Mouse (Mus musculus): ENCODE measurements around the gene Pde4c.
A peak's percentile ranks its signal among the peaks of the same experiment; 100 is the strongest.

The Pde4c gene

DNA sequence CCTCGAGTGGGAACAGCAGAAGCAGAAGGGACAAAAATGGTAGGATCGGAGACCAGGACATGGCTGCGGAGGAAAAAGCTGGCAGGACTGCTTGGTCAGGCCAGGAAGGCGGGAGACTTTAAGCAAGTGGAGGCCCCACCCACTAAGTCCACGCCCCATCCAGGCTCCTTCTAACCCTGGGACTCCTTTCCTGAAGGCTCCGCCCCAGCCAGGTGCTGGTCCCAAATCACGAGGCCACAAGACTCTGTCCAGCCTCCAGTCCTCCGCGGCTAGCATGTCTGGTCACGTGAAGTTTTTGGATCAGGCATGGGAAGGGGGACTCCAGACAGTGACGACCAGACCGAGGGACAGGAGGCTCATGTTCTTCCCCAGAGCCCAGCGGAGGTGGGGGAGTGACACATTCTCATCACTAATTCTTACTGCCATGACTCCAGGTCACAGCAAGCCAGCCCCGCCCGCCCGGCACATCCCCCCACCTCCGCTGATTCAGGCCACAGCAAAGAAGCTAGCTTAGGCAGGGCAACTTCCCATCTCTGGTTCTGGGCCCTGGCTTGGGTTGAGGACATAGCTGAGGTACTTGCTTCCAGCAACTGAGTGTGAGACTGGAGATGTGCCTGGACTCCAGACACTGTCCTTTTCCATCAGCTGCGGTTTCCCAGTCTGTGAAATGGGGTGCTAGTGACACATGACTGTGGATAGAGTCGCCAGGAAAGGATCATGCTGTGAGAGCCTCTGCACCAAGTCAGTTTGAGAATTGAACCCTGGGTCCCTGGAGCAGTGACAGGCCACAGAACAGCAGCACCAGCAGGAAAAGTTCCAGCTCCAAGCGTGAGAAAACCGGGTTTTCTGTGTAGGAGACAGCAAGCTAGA lies 43.3 kb downstream of the Pde4c start:
- DNase-seq (ENCODE audit: low read depth, low spot score) = peak; percentile 87

DNA sequence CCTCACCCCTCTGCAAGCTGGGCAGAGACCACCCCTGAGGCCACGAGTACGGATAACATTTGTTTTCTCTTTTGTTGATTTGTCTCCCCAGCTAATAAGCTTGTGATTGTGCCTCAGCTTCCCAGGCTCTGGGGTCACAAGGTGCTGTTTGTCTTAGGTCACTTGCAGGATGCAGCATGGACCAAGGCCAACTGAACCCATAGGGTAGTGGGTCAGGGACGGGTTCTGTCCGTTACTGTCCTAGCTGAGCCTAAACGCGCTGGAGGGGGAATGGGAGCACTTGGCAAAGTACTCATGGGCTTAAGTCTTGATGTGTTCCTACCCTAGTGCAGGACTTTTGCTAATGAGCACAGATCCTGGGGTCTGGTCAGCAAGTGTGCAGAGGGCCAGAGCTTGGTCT lies 44.0 kb downstream of the Pde4c start:
- DNase-seq (ENCODE audit: low read depth, low spot score) = no peak

- peak; percentile 95 for DNase-seq (ENCODE audit: low read depth, low spot score)
These were observed 44.8 kb downstream of the Pde4c start for GRCm38 (mm10) chr8:70768231-70768776.

DNA sequence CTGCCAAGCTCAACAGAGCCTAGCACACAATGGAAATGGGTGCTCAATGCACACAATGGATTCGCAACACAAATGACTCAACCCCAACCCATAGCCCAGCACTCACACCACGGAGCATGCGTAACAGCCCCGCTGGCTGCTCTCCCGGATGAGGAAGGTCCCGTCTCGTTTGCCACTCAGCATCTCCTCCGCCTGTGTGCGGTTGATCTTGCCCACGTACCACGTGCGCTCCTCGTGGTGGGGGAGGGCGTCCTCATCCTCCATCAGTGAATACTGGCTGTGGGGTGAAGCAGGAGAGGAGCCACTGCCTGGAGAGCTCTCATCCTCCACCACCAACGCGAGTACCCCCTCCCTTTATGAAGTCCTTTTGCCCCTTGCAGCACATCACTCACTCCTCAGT lies 45.4 kb downstream of the Pde4c start:
- peak; percentile 76 for DNase-seq (ENCODE audit: low read depth, low spot score)

- peak; percentile 97 for DNase-seq (ENCODE audit: low read depth, low spot score)
These were observed 45.8 kb downstream of the Pde4c start for GRCm38 (mm10) chr8:70769359-70769758.

GRCm38 (mm10) chr8:70769858-70770257 lies 46.3 kb downstream of the Pde4c start:
- no peak for DNase-seq (ENCODE audit: low read depth, low spot score)

DNA sequence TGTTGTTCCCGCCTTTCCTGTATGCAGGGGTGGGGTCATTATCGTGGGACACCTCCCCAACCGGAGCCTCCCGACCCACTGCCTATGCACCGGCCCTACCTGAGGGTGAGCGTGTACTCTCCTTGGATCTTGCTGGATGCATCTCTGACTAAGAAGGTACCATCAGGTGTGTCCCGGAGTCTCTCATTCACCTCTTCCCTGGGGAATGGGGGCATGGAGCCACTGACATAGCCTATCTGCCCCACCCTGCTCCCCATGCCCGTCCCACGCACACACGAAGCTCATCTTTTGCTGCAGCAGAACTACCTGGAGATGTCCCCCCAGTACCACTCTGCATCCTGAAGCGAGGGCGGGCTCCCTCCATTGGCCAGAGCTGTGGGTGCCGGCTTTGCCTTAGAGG lies 47.2 kb downstream of the Pde4c start:
- DNase-seq (ENCODE audit: low read depth, low spot score) = no peak

- peak; percentile 56 for DNase-seq (ENCODE audit: low read depth, low spot score)
These were observed 47.7 kb downstream of the Pde4c start for GRCm38 (mm10) chr8:70771217-70771616.

- no peak for DNase-seq (ENCODE audit: low read depth, low spot score)
These were observed 48.6 kb downstream of the Pde4c start for GRCm38 (mm10) chr8:70772075-70772474.

DNA sequence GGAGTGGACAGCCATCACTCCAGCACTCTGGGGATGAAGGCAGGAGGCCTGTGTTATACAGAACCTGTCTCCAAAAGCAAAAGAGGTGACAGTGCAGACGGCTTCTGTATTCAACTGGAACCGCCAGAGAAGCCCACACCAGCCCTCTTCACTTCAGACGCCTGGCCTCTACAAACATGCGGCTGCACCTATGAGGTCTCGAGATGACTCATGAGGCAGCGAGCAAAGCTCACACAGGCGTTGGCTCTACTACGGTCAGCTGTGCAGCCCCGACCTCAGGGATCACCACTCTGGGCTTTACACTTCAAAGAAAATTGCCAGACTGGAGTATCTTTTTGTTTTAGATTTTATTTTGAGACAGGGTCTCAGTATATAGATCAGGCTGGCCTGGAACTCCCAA lies 49.4 kb downstream of the Pde4c start:
- DNase-seq (ENCODE audit: low read depth, low spot score) = peak; percentile 88

GRCm38 (mm10) chr8:70773410-70773809 lies 49.9 kb downstream of the Pde4c start:
- no peak for DNase-seq (ENCODE audit: low read depth, low spot score)

GRCm38 (mm10) chr8:70773833-70774232 lies 50.3 kb downstream of the Pde4c start:
- DNase-seq (ENCODE audit: low read depth, low spot score) = peak; percentile 45

DNA sequence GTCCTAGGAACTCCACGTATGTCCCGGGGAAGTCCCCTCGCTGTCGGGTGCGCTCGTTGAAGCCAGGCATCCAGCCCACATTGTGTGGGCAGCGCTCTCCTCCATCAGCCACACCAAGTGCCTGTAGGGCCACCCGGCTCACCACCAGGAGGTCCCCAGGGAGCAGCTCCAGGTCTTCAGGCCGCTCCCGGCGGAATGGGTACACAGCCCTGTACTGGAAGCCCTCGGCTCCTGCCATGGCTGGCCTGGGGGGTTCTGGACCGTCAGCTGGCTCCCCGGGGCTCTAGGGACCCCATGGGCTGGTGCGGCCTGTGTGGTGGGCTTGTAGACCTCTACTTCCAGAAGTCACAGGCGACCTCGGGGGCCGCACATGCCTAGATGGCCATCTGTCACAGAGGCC lies 51.2 kb downstream of the Pde4c start:
- DNase-seq (ENCODE audit: low read depth, low spot score) = no peak

DNA sequence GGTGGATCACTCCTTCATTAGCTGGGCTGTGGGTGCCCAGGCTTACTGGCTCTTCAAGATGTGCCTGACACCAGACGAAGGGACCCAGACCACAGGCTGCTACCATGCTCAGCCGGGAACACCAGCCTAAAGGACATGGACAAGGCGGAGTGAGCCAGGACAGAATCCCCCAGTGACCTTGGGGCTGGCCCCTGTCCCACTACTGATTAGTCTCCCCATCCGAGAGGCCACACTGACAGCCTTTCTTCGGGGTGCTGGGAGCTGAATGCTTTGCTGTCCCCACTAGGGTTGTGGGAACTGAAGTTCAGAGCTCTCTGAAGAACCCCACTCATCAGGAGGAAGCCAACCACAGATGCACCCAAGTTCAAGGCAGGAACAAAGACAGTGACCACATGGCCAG lies 51.7 kb downstream of the Pde4c start:
- DNase-seq (ENCODE audit: low read depth, low spot score) = no peak

DNA sequence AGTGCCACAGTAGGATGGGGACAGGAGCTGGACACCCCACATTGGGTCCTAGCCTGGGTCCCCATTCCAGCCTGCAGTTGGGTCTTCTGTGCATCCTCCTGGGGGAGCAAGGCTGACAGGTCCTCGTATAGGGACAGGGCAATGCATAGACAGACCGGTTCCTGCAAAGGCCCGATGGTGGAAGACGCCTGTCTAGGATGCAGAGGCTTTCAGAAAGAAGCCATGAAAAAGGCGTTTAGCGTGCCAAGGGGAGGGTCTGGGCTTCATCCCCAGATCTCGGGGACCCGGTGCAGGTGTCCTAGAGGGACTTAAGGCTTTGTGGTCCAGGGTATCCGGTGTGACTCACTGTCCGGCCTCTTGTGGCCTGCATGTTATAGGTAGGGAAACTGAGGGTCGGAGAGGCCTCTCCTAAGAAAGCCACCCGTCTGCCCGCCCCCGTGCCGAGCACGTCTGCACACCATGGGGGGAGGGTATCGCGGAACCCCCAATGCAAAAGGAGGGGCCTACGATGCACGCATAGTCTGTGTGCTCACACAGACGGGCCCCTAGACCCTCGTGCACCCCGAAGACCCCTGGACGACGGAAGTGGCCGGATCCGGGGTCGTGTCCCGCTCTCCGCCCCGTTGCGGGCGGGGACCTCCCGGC lies 52.5 kb downstream of the Pde4c start:
- DNase-seq (ENCODE audit: low read depth, low spot score) = no peak

- peak; percentile 96 for DNase-seq (ENCODE audit: low read depth, low spot score)
These were observed 53.2 kb downstream of the Pde4c start, which contains the start of gene Pik3r2 for GRCm38 (mm10) chr8:70776496-70777444. Gene Pik3r2 (minus strand): TSS chr8:70776713.

- DNase-seq (ENCODE audit: low read depth, low spot score) = no peak
These were observed 56.6 kb downstream of the Pde4c start for GRCm38 (mm10) chr8:70780093-70780492.

DNA sequence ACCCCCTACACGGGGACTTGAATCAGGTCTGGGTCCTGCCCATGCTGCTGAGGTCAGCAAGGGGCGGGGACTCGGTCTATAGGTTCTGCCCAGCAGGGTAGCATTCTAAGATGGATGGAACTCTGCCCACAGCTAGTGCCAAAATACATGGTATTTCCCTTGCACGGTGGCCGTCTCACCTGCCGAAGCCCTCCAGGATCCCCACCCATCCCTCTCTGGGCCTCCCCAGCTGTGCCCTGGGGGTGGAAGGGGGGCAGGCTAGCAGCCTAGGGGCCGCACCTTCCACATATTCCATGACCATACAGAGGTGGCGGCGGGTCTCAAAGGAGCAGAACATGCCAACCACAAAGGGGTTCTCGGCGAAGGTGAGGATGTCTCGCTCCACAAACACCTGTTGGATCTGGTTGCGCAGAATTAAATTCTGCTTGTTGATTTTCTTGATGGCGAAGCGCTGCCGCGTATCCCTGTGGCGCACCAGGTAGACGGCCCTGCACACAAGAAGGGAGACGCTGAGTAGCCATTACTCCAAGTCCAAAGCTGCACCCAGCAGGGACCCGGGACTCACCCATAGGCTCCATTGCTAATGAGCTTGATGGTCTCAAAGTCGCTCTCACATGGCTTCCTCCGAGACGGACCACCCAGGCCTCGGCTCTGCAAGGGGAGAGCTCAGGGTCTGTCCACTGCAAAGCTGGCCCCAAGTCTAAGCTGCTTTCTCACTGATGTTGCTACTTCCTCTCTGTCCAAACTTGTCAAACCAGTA lies 63.0 kb downstream of the Pde4c start:
- no peak for DNase-seq (ENCODE audit: low read depth, low spot score)

DNA sequence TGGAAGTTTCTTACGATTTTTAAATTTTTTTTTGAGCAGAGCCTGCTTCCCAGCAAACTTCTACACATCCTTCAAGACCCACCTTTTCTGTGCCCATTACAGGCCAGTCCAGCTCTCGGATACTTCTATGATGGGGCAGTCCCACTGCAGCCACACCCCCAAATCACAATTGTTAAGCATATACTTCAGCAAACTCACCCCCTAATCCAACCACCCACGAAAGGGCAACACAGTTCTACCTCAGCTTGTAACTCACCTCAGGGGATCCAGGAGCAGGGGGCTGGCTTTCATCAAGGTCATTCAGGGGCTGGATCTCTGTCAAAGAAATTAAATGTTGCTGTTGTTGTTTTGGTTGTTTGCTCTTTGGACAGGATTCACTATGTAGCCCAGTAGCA lies 63.5 kb downstream of the Pde4c start:
- DNase-seq (ENCODE audit: low read depth, low spot score) = no peak

GRCm38 (mm10) chr8:70787941-70788667 lies 64.6 kb downstream of the Pde4c start:
- DNase-seq (ENCODE audit: low read depth, low spot score) = no peak
